Mouse (Mus musculus) mouse trophoblast stem cell (cell line): ENCODE measurements at regions not wholly inside any gene's neighbourhood (a gene's known extent, or its start where the extent isn't known, plus 50 kb on each side); places are given as distances from the start of the nearest gene placed in this dataset.

ENCODE experiments used
- in situ Hi-C, 2 experiments: fragments of 300-500 bp; cut with MseI, MboI; formaldehyde crosslinking; loops; 2 replicates in 1 of 2; 3 replicates in 1 of 2; pipeline ENCODE4 v1.15.1; 2025

GRCm38 (mm10) chr12:118784643-118785042, 61.5 kb upstream of the Sp8 start:
- in situ Hi-C loops: no loop called here

- in situ Hi-C loops: no loop called here
Observed at GRCm38 (mm10) chr12:118781978-118782377, 64.2 kb upstream of the Sp8 start.

- in situ Hi-C loops: no loop called here
Observed at GRCm38 (mm10) chr12:118775463-118776064, 70.6 kb upstream of the Sp8 start.

GRCm38 (mm10) chr12:118772790-118773189, 73.3 kb upstream of the Sp8 start:
- in situ Hi-C loops: no loop called here

- in situ Hi-C loops: no loop called here
Observed at GRCm38 (mm10) chr12:118766472-118766871, 79.7 kb upstream of the Sp8 start.

GRCm38 (mm10) chr12:118754076-118754475, 92.1 kb upstream of the Sp8 start:
- in situ Hi-C loops: no loop called here

GRCm38 (mm10) chr12:118739103-118739502, 107.0 kb upstream of the Sp8 start:
- in situ Hi-C loops: no loop called here

- in situ Hi-C loops: no loop called here
Observed at GRCm38 (mm10) chr12:118725891-118726290, 120.2 kb upstream of the Sp8 start.

GRCm38 (mm10) chr12:118719878-118720573, 126.1 kb upstream of the Sp8 start:
- in situ Hi-C loops: no loop called here

GRCm38 (mm10) chr12:118716824-118717223, 129.3 kb upstream of the Sp8 start:
- in situ Hi-C loops: no loop called here

GRCm38 (mm10) chr12:118706626-118707025, 139.5 kb upstream of the Sp8 start:
- in situ Hi-C loops: no loop called here

- in situ Hi-C loops: no loop called here
Observed at GRCm38 (mm10) chr12:118704826-118705225, 141.3 kb upstream of the Sp8 start.

- in situ Hi-C loops: no loop called here
Observed at GRCm38 (mm10) chr12:118703730-118704129, 142.4 kb upstream of the Sp8 start.

- in situ Hi-C loops: no loop called here
Observed at GRCm38 (mm10) chr12:118703068-118703662, 143.0 kb upstream of the Sp8 start.

GRCm38 (mm10) chr12:118701838-118702237, 144.3 kb upstream of the Sp8 start:
- in situ Hi-C loops: no loop called here

GRCm38 (mm10) chr12:118698110-118698509, 148.0 kb upstream of the Sp8 start:
- in situ Hi-C loops: no loop called here

GRCm38 (mm10) chr12:118694701-118695100, 151.4 kb upstream of the Sp8 start:
- in situ Hi-C loops: no loop called here

GRCm38 (mm10) chr12:118682902-118683301, 163.2 kb upstream of the Sp8 start:
- in situ Hi-C loops: no loop called here

GRCm38 (mm10) chr12:118677989-118678388, 168.1 kb upstream of the Sp8 start:
- in situ Hi-C loops: no loop called here

- in situ Hi-C loops: no loop called here
Observed at GRCm38 (mm10) chr12:118661575-118661974, 184.6 kb upstream of the Sp8 start.

- in situ Hi-C loops: no loop called here
Observed at GRCm38 (mm10) chr12:118661214-118661486, 185.0 kb upstream of the Sp8 start.

GRCm38 (mm10) chr12:118660384-118661213, 185.5 kb upstream of the Sp8 start:
- in situ Hi-C loops: no loop called here
